Mouse (Mus musculus) spleen, postnatal 36 days (tissue): ENCODE measurements at regions not wholly inside any gene's neighbourhood (a gene's known extent, or its start where the extent isn't known, plus 50 kb on each side); places are given as distances from the start of the nearest gene placed in this dataset.

Experiments used
- DNase-seq, 2 experiments: peaks; one replicate each; pipeline ENCODE4 v3.0.0; 2022; ENCODE audit warnings: low spot score in 2 of 2, mixed read lengths in 1 of 2

DNA sequence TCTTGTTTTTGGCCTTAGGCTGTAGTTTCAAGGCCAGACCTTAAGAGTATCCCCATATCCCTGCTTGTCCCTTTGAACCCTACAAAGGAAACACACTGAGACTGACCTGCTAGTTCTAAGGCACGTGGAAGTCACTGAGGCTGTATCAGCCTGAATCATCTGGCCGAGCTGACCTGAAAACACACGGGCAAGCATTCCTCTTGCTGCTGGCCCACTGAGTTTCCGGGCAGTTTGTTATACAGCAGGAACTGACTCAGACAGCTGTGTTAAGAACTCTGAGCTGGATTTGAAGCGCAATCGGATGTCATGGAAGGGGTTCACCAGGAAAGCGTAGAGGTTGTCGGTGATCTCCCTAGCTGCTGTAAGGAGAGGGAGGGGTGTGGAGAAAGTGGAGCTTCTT lies 75.9 kb upstream of the Zc3h12a start:
- DNase-seq = no peak

GRCm38 (mm10) chr4:125201638-125202325 lies 74.1 kb upstream of the Zc3h12a start:
- DNase-seq = no peak

GRCm38 (mm10) chr4:125200762-125201161 lies 73.1 kb upstream of the Zc3h12a start:
- no peak for DNase-seq

- no peak for DNase-seq
These were observed 71.6 kb upstream of the Zc3h12a start for GRCm38 (mm10) chr4:125199281-125199680.

- no peak for DNase-seq
These were observed 68.3 kb upstream of the Zc3h12a start for GRCm38 (mm10) chr4:125195901-125196435.

DNA sequence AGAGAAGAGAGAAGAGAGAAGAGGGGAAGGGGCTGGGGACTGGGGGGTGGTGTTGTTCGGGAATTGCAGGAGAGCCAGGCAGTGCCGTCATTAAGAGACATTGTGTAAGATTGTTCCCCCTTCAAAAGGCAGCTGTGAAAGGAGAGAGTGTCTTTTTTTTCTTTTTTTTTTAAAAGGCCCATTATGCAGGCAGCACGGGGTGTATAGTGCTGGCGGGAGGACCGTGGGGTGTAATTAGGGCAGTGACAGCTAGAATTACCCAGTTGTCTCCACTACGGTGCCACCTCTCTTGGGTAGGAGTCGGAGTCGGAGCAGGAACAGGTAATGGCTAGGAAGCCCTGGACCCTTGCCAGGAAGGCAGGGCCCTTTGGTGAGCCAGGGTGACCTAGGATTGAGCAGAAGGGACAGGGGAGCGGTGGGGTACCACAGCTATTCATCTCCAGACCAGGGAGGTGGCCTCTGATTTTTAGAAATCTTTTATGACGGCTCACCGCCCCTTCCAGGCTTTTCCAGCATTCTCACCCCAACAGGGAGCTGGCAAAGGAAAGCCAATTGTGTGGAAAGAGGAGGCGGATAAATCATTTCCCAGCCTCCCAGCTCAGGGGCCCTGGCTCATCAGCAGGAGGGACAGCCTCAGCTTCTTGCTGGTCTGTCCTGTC lies 67.2 kb upstream of the Zc3h12a start:
- DNase-seq = no peak

DNA sequence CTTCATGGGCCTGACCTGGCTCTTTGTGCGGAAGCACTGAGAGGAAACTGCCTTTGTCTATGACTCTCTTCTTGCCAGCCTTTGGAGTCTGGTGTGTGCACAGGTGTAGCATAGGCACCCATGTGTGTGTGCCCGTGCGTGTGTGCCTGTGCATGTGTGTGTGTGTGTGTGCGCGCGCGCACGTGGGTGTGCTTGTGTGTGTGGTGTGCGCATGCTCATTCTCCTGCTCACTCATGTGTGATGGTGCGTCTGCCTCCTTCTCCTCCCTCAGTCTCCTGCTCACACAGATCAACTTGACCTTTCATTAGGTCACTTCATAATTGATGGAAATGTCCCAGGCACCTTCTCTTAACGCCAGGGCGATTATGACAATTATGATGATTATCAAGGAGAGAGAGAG lies 66.7 kb upstream of the Zc3h12a start:
- no peak for DNase-seq

- no peak for DNase-seq
These were observed 64.0 kb upstream of the Zc3h12a start for GRCm38 (mm10) chr4:125191680-125192079.

- DNase-seq = no peak
These were observed 63.4 kb upstream of the Zc3h12a start for GRCm38 (mm10) chr4:125191010-125191409.

DNA sequence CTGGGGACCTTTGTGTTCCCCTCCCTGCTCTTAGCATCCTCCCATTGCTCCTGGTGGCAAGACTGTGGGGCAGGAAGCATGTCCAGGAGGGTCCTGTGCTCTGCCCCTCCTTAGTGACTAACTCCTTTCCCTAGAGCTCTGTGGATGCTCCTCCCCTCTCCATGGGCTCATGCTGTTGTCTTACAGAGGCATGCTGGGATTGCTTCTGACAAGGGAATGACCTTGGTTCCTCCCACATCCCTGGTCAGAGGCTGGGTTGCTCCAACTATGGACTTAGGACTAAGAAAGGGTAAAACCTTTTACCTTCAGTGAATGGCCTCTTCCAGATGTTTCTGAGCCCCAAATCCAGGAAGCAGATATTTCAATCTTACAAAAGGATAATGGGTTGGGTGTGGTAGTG lies 62.3 kb upstream of the Zc3h12a start:
- no peak for DNase-seq

- no peak for DNase-seq
These were observed 58.6 kb upstream of the Zc3h12a start for GRCm38 (mm10) chr4:125186246-125186645.

- no peak for DNase-seq
These were observed 57.4 kb upstream of the Zc3h12a start for GRCm38 (mm10) chr4:125185076-125185475.

DNA sequence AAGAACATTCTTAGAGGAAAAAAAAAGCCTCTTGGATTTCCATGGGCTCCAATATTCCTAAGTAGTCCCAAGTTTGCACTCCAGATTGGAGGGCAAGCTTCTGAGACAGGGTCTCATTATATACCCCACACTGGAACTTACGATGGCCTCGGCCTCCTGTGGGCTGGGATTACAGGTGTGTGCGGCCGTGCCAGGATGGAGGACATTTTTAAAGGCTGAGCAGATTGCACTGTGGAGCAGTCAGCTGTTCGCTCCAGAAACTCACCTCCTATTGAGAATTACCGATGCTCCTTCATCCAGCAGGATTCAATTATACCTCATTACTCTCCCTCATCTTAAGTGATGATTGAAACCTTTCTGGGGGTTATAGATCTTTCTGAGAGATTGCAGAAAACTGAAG lies 53.3 kb upstream of the Zc3h12a start:
- DNase-seq = no peak

DNA sequence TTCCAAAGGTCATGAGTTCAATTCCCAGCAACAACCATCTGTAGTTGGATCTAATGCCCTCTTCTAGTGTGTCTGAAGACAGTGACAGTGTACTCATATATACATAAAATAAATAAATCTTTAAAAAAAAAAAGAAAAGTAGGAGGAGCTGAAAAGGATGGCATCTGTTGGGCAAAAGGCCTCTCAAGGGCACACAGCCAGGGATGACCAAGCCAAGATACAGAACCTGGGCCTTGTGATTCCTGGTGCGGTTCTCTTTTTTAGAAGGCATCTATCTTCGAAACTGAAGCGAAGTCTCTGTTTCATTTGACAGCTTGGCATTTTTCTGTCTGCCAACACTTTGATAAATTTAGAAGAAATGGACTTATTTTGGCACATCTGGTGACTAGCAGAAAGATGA lies 50.9 kb upstream of the Zc3h12a start:
- no peak for DNase-seq

DNA sequence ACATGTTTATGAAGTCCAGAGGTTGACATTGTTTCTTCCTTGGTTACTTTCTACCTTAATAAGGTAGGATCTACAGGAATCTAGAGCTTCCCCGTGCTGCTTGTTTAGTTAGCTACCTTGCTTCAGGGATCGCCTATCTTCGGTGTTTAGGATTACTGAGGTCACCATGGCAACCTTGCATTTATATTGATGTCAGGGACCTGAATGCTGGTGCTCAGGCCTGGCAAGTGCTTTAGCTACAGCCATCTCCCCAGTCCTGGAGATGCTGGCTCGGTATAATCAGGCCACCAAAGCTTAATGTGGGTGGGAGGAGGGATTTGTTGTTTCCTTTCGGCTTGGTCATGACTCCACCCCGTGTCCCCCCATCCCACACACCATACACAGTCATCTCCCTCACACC lies 50.0 kb upstream of the Zc3h12a start:
- DNase-seq = no peak
